Mouse (Mus musculus) forebrain, embryonic 14.5 days (tissue): ENCODE measurements around the gene Thada. TPM values are rescaled to one million over a fixed set of nuclear protein-coding genes. Genes with fewer than 3 reads are reported as not detected.

Experiments
- ATAC-seq: fragments of 200-750 bp; cut with Nextera tagmentation; 2 replicates; pipeline ENCODE4 v1.8.0; 2017; ENCODE audit warnings: mild to moderate bottlenecking, moderate library complexity
- DNase-seq: peaks from one replicate; pipeline ENCODE4 v3.0.0-alpha.2; 2015; ENCODE audit warnings: low spot score
- H3K27ac ChIP-seq: fragments of 300-500 bp; sonication (generic); 2 replicates; pipeline ENCODE4 v1.5.1; 2014; ENCODE audit warnings: low read depth, mild to moderate bottlenecking, control low read depth, low read length, moderate library complexity
- H3K27me3 ChIP-seq: fragments of 300-500 bp; sonication (generic); replicated peaks from 2 replicates; pipeline ENCODE4 v1.6.1; 2014; ENCODE audit warnings: low read length, control low read depth, mixed read lengths; ENCODE audit not compliant: control insufficient read depth, insufficient read depth
- H3K36me3 ChIP-seq: fragments of 300-500 bp; sonication (generic); 2 replicates; pipeline ENCODE4 v1.6.1; 2014; ENCODE audit warnings: low read length, control low read depth; ENCODE audit not compliant: control insufficient read depth, insufficient read depth
- H3K4me1 ChIP-seq: fragments of 300-500 bp; sonication (generic); 2 replicates; pipeline ENCODE4 v1.6.1; 2014; ENCODE audit warnings: antibody characterized with exemption, low read length, control low read depth; ENCODE audit not compliant: control insufficient read depth, insufficient read depth
- H3K4me2 ChIP-seq: fragments of 300-500 bp; sonication (generic); 2 replicates; pipeline ENCODE4 v1.6.1; 2014; ENCODE audit warnings: mild to moderate bottlenecking, control low read depth, low read length
- H3K4me3 ChIP-seq: fragments of 300-500 bp; sonication (generic); 2 replicates; pipeline ENCODE4 v1.5.1; 2014; ENCODE audit warnings: low read depth, low read length, control low read depth
- H3K9ac ChIP-seq: fragments of 300-500 bp; sonication (generic); 2 replicates; pipeline ENCODE4 v1.6.1; 2014; ENCODE audit warnings: mild to moderate bottlenecking, low read length, control low read depth, moderate library complexity
- H3K9me3 ChIP-seq: fragments of 300-500 bp; sonication (generic); replicated peaks from 2 replicates; pipeline ENCODE4 v1.6.1; 2016; ENCODE audit warnings: low read length, control low read depth, mixed read lengths; ENCODE audit not compliant: control insufficient read depth
- WGBS: fragments of 180-500 bp; shearing (Covaris S2); extraction: QIAGEN DNeasy Blood & Tissue Kit; methylation state at CpG from one replicate; pipeline ENCODE4 v1.1.7; 2014; 5-methylcytosine and 5-hydroxymethylcytosine counted together
- polyA plus RNA-seq: library from polyadenylated mRNA; unstranded; fragments of >200 nt; fragmentation: Nextera tagmentation; extraction: Ambion mirVana; gene quantifications from 2 replicates; pipeline ENCODE4 v1.2.1, GENCODE M21; 2014

Gene Thada
- polyA plus RNA-seq, 1 experiment from 2014 or later = 4.0 TPM

- 93% methylated on average over 5 of the region's 5 CpGs for WGBS
- no peaks in the 10 kb centered on the region for H3K36me3 ChIP-seq
- DNase-seq (no peak), ATAC-seq (no peak)
- H3K4me1 ChIP-seq = no peaks in the 10 kb centered on the region
- no peaks in the 10 kb centered on the region for H3K9me3 ChIP-seq
- H3K4me3 ChIP-seq = no peak overlapping the region
- no peak overlapping the region for H3K4me2 ChIP-seq
- H3K27ac ChIP-seq = no peak overlapping the region
- no peak overlapping the region for H3K9ac ChIP-seq
- H3K27me3 ChIP-seq = no peaks in the 10 kb centered on the region
These were observed 144.7 kb downstream of the Thada start for GRCm38 (mm10) chr17:84321351-84321750.

GRCm38 (mm10) chr17:84320576-84320975 is 145.4 kb downstream of the Thada start:
- H3K9ac ChIP-seq = no peak overlapping the region
- ATAC-seq = no peak

GRCm38 (mm10) chr17:84314341-84314740 is 151.7 kb downstream of the Thada start:
- no peak overlapping the region for H3K27ac ChIP-seq
- no peak overlapping the region for H3K4me3 ChIP-seq
- no peaks in the 10 kb centered on the region for H3K4me1 ChIP-seq
- H3K4me2 ChIP-seq = no peak overlapping the region
- H3K36me3 ChIP-seq = 0 out of 2 replicates have a peak, but pooled peaks cover 1% of the 10 kb centered on the region
- ATAC-seq (no peak), DNase-seq (no peak)
- H3K9me3 ChIP-seq = no peaks in the 10 kb centered on the region
- WGBS = 95% methylated on average over 7 of the region's 7 CpGs
- H3K27me3 ChIP-seq = no peaks in the 10 kb centered on the region
- no peak overlapping the region for H3K9ac ChIP-seq

More at GRCm38 (mm10) chr17:84320576-84320975, 145.4 kb downstream of the Thada start:
- DNase-seq = no peak
- Histone ChIP-seq H3K27me3 (no peaks in the 10 kb centered on the region), H3K9me3 (no peaks in the 10 kb centered on the region), H3K4me2 (no peak overlapping the region), H3K4me3 (no peak overlapping the region), H3K36me3 (no peaks in the 10 kb centered on the region), H3K27ac (no peak overlapping the region), H3K4me1 (no peaks in the 10 kb centered on the region)
- 94% methylated on average over 1 of the region's 1 CpGs for WGBS

- H3K9me3 ChIP-seq = no peaks in the 10 kb centered on the region
- no peak for DNase-seq
- WGBS = 92% methylated on average over 6 of the region's 6 CpGs
- H3K27me3 ChIP-seq = no peaks in the 10 kb centered on the region
- no peaks in the 10 kb centered on the region for H3K4me1 ChIP-seq
- no peak overlapping the region for H3K4me2 ChIP-seq
- ATAC-seq = no peak
- no peak overlapping the region for H3K4me3 ChIP-seq
- 0 out of 2 replicates have a peak, but pooled peaks cover 5% of the 10 kb centered on the region for H3K36me3 ChIP-seq
- no peak overlapping the region for H3K9ac ChIP-seq
- H3K27ac ChIP-seq = no peak overlapping the region
These were observed 152.5 kb downstream of the Thada start for GRCm38 (mm10) chr17:84313494-84313893.

- H3K4me2 ChIP-seq = no peak overlapping the region
- no peak overlapping the region for H3K27ac ChIP-seq
- H3K4me3 ChIP-seq = no peak overlapping the region
- DNase-seq (no peak), ATAC-seq (no peak)
- peaks cover 18% of the 10 kb centered on the region; the same call in 1 of the 2 replicates for H3K36me3 ChIP-seq
- H3K9me3 ChIP-seq = no peaks in the 10 kb centered on the region
- H3K9ac ChIP-seq = no peak overlapping the region
- H3K4me1 ChIP-seq = peaks cover 3% of the 10 kb centered on the region
- WGBS = 97% methylated on average over 1 of the region's 1 CpGs
- no peaks in the 10 kb centered on the region for H3K27me3 ChIP-seq
These were observed 159.9 kb downstream of the Thada start for GRCm38 (mm10) chr17:84306151-84306550.

DNA sequence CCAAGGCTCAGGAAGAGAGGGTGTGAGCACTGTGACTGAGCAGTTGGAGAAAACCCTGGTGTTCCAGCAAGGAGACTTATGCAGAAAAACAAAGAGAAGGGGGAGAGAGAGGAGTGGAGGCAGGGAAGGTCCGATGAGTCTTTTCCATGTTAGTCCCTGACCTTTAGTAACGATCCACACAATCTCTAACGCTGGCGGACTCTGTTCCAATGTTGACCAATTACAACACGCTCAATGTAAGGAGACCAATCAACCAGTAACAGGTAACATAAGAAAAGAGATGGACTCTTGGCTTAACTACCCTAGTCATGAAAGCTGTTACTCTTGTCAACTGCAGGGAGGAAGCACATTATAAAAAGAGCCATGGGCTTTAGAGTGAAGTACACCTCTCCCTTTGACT is 160.9 kb downstream of the Thada start:
- 92% methylated on average over 5 of the region's 5 CpGs for WGBS
- H3K4me1 ChIP-seq = peaks cover 3% of the 10 kb centered on the region
- no peak overlapping the region for H3K4me2 ChIP-seq
- no peaks in the 10 kb centered on the region for H3K9me3 ChIP-seq
- H3K9ac ChIP-seq = no peak overlapping the region
- H3K27me3 ChIP-seq = no peaks in the 10 kb centered on the region
- H3K27ac ChIP-seq = no peak overlapping the region
- H3K4me3 ChIP-seq = no peak overlapping the region
- DNase-seq (no peak), ATAC-seq (no peak)
- peaks cover 18% of the 10 kb centered on the region; the same call in 1 of the 2 replicates for H3K36me3 ChIP-seq

DNA sequence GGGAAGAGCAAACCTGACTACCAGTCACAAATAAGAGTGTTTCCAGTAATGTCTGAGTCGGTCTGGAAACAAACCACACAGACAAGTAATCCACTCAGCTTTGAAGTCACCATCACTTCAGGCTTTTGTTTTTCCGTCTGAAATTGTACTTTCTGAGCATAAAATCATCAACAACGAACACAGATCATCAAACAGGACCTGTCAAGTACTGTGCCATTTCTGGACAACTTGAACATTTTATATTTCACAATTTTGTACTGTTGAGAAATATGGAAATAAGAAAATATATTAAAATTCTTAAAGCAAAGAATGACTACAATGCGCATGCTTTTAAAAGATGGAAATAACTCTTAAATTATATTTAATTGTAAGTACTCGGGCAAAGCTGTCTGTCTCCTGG is 161.9 kb downstream of the Thada start:
- Histone ChIP-seq H3K4me2 (no peak overlapping the region), H3K9ac (no peak overlapping the region), H3K4me1 (peaks cover 3% of the 10 kb centered on the region), H3K27me3 (no peaks in the 10 kb centered on the region), H3K9me3 (no peaks in the 10 kb centered on the region), H3K27ac (no peak overlapping the region), H3K4me3 (no peak overlapping the region), H3K36me3 (peaks cover 15% of the 10 kb centered on the region; the same call in 1 of the 2 replicates)
- ATAC-seq (no peak), DNase-seq (no peak)
- 87% methylated on average over 5 of the region's 5 CpGs for whole genome bisulfite sequencing

DNA sequence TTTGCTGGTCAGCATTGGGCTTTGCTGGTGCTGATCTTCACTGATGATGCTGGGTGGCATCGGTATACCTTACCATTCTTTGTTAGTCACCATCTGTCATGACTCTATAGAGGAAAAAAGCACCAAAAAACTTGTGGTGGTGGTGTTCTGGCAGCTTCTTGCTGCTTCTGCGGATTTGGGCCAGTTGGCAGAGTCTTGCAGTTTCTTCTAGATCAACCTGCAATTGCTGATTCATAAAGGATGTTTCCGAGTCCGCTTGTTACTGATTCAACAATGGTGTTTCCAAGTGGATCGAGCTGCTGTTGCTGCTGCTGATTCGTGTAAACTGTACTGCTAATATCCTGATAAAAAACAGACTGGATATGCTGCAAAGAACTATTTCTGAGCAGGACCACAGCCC is 168.0 kb downstream of the Thada start:
- Histone ChIP-seq H3K27me3 (no peaks in the 10 kb centered on the region), H3K9me3 (no peaks in the 10 kb centered on the region), H3K4me3 (no peak overlapping the region), H3K36me3 (no peaks in the 10 kb centered on the region), H3K4me2 (no peak overlapping the region), H3K9ac (no peak overlapping the region), H3K4me1 (no peaks in the 10 kb centered on the region), H3K27ac (no peak overlapping the region)
- DNase-seq (no peak), ATAC-seq (no peak)
- WGBS = 91% methylated on average over 6 of the region's 6 CpGs

DNA sequence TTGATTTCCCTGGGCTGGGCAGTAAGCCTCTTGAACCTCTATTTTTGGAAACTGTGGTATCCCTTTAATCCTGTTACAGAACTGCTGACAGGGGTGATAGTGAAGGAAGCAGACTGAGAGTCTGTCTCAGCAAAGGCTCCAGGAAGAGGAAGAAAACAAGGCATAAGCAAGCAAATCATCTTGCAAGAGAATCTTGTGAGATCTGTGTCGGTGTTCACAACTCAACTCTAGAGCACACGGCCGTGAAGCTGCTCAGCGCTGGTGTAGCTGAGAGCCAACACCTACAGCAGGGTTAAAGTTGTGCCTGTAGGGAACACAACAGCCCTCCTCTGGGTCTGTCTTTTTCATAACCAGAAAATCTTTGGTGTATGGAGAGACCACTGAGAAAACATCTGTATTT is 172.8 kb downstream of the Thada start:
- Histone ChIP-seq H3K9ac (no peak overlapping the region), H3K4me1 (no peaks in the 10 kb centered on the region), H3K9me3 (no peaks in the 10 kb centered on the region), H3K36me3 (no peaks in the 10 kb centered on the region), H3K4me2 (no peak overlapping the region), H3K27me3 (no peaks in the 10 kb centered on the region), H3K27ac (no peak overlapping the region), H3K4me3 (no peak overlapping the region)
- whole genome bisulfite sequencing = 84% methylated on average over 4 of the region's 4 CpGs
- DNase-seq (no peak), ATAC-seq (no peak)
